Mouse (Mus musculus) myocyte (in vitro differentiated cells): ENCODE data around the gene Nr0b2.

ENCODE experiments used
- MAX ChIP-seq: IDR thresholded peaks from one replicate; pipeline ENCODE4 v1.6.1; 2011; ENCODE audit warnings: low read depth, mild to moderate bottlenecking, control low read depth
- SRF ChIP-seq: IDR thresholded peaks from one replicate; pipeline ENCODE4 v1.6.1; 2011; ENCODE audit warnings: low read depth; ENCODE audit not compliant: control insufficient read depth, insufficient read length
- USF1 ChIP-seq: IDR thresholded peaks from one replicate; pipeline ENCODE4 v1.6.1; 2011; ENCODE audit warnings: low read depth, mild to moderate bottlenecking, control low read depth, moderate library complexity

DNA sequence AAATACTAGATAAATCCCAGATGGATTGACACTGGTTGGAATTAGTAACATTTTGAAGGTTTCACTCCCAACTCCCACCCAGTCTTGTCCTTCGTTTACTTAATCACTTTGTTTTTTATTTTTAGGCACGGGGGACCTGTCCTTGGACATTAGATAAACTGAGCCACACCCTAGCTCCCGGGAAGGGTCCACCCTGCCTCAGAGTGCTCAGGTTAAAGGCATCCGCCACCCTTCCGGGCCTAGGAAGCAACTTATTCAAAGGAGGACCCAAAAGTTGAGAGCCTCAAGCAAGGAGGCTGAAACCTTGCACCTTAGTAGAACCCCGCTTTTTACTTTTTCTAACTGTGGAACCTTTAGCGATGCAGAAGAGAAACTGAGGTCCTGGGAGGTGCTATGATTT, 45.9 kb downstream of the Nr0b2 start:
- no peak for TF ChIP-seq MAX
- TF ChIP-seq USF1, result no peak
- TF ChIP-seq SRF, result no peak
